Mouse (Mus musculus) left cerebral cortex, adult 8-10 months (tissue): ENCODE data around the gene Notum. TPM values are rescaled to one million over a fixed set of nuclear protein-coding genes. Genes with fewer than 3 reads are reported as not detected.
A peak's percentile ranks its signal among the peaks of the same experiment; 100 is the strongest.

Experiments
- DNase-seq, 2 experiments: peaks; one replicate each; pipeline ENCODE4 v3.0.0; 2022; ENCODE audit warnings: low spot score in 2 of 2
- total RNA-seq, 4 experiments: library from RNA; stranded (reverse); gene quantifications; 2 replicates each; pipeline ENCODE4 v1.2.4; 2022

Notum gene
- total RNA-seq, 4 experiments from 2014 or later, result 2.1 to 7.1 (median 4.0) TPM

DNA sequence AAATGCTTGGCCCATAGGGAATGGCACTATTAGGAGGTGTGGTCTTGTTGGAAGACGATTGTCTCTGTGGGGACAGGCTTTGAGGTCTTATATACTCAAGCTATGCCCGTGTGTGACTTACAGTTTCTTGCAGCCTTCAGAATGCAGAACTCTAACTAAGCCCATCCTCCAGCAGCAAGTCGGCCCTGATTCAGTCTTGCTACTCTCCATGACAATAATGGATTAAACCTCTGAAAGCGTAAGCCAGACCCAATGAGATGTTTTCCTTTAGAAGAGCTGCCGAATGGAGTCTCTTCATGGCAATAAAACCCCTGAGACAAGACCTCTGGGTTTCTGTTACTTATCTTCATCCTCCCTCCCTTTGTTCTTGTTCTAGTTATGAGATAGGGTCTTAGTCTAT, 26.2 kb downstream of the Notum start:
- DNase-seq, result no peak

- peak; percentile 77 to 93 for DNase-seq
These were observed 27.2 kb downstream of the Notum start, which contains the start of gene Mafg for GRCm38 (mm10) chr11:120633520-120634343. Gene Mafg, minus strand, starts transcription at chr11:120633600.

- DNase-seq, result peak in 1 of 2 experiments; percentile 45
These were observed 28.1 kb downstream of the Notum start for GRCm38 (mm10) chr11:120632559-120633519.

DNA sequence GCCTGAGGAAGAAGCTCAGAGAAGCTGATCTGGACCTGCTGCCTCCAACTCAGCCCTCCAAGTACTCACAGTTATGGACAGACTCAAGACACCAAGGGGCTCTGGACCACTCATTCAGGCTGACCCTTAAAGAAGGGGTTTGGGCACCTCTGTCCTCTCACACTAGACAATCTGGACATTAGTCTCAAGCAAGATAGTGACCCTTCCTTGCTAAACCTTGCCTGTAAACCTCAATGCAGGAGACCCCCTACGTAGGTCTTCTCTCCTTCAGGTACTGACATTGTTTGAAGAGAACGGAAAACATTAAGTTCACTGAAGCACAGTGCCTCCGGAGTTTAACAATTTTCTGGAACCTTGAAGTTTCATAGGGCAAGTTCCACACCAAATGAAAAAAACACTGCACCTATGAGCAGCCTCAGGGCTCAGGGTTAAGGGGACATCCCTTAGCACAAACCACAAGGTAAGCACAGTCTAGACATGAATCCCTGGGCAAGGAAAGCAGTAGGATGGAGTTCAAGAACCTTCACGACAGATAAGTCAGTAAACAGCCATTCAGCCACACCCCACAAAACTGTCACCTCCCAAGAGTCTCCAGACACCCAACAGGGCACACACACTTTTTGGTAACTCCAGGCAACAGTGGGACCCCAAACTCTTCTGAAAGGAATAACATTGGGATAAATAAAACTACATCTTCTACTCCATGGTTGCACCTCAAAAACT, 29.1 kb downstream of the Notum start:
- no peak for DNase-seq

- no peak for DNase-seq
These were observed 29.9 kb downstream of the Notum start for GRCm38 (mm10) chr11:120630881-120631725.

GRCm38 (mm10) chr11:120630401-120630871, 30.5 kb downstream of the Notum start:
- DNase-seq, result no peak

DNA sequence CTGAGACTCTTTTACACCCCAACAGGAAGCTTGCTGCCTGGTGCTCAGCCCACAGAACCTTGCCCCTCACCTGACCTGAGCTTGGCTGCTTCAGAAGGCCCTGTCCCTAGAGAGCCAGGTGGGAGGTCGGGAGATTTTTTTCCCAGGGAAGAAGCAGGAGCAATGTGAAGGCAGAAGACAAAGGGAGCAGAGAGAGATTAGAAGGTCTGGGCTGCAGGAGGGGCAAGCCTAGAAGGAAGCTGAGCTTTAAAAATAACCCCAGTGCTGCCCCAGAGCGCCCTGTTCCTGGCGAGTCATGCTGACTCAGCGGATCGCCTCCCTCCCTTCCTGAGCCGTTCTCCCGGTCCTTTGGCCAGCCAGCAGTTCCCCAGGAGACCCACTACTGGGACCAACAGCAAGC, 31.1 kb downstream of the Notum start:
- no peak for DNase-seq

DNA sequence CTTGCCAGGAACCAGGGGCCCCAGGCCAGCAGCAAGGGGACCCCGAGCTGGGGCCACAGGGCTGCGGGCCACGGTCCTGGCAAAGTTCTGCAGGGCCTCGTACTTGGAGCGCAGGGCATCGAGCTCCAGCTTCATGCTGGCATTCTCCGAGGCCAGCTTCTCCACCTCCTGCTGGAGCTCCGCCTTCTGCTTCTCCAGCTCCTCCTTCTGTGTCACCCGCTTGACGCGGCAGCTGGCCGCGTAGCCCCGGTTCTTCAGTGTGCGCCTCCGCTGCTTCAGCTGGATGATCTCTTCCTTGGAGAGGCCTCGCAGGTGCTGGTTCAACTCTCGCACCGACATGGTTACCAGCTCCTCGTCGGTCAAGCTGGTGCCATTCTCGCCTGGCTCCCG, 31.6 kb downstream of the Notum start:
- no peak for DNase-seq

GRCm38 (mm10) chr11:120628601-120629340, 32.2 kb downstream of the Notum start:
- no peak for DNase-seq

DNA sequence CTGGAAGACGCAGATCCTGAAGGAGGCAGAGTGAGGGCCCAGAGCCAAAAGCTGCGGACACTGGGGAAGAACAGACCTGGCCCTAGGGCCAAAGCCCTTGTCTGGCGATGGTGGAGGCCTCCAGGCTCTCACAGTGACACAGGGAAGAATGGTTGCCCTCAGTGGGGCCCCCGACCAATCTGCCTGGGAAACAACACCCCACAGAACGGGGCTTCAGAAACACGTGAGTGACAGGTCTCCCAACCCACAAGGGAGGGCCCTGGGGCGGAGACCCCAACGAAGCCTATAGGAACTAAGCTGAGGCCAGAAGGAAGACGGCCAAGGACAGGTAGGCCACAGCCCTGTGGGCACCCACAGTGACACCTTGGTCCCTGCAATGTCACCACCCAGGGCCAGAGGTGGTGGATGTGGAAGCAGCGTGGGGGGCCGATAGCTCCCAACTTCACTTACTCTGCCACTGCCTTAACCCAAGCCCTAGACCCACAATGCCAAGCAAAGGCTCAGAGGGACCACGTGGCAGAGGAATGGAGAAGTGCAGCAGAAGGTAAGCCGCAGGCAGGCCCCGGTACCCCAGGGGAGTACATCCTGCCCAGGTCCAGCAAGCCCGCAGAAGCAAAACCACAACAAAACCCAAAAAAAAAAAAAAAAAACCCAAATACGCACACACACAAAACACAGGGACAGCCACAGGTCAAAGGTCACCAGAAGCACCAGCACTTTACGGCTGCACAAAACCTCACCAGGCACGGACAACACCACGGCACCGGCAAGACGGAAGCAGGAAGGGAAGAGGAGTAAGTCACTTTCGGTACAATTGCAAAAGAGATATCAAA, 33.3 kb downstream of the Notum start:
- no peak for DNase-seq

DNA sequence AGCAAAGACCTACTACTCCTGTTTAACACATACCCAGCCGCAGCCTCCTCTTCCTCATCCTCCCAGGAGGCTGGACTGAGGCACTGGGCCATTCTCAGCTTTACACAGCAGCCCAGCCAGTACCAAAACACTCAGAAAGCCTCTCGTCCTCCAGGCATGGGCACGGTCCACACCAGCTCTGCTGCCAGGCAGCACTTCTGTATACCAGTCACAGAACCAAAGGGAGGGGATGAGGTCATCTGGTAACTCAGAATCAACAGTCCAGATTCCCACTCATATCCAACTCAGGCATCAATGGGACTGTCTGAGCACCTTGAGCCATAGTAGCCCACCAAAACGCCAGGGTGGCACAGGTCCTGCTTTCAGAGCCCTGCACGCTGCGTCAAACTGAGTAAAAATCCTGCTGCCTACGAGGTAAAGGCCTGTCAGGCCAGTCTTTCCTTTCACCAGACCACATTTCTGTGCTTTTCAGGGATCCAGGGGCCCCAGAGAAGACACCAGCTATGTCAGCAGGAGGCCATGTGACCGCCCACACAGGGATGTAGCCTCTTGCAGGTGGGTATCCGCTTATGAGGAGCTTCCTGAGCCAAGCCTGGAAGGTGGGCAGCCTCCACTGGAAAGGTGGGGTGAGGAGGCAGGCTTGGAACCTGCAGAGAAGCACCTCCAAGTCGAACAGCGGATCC, 34.0 kb downstream of the Notum start:
- DNase-seq, result no peak

DNA sequence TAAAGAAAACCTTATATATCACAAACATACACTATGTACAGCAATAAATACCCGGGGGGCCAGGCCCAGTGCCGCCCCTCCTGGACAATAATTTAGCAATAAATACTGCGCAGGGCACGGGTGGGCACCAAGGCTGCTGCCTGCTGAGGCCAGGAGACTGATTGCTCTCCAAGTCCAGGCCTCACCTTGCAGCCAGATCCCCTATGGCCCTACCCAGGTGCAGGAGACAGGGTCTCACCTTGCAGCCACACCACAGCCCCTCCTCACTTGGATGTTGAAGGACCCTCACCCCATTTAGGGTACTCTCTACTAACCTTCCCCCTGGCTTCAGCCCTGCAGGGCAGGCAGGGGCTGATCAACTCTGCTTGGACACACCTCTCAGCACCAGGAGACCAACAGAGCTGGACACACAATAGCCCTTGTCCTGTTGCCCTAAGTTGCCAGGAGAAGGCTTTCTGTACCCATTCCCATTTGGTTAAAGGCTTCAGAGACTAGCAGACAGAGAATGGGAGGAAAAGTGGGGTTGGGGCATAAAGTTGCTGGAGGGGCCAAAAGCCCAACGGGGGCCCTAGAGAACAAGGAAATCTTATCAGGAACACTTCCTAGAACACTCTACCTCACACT, 35.7 kb downstream of the Notum start, which contains the start of gene Sirt7:
Gene Sirt7, minus strand, starts transcription at position 89 of the 624 bp plus-strand sequence.
- no peak for DNase-seq

DNA sequence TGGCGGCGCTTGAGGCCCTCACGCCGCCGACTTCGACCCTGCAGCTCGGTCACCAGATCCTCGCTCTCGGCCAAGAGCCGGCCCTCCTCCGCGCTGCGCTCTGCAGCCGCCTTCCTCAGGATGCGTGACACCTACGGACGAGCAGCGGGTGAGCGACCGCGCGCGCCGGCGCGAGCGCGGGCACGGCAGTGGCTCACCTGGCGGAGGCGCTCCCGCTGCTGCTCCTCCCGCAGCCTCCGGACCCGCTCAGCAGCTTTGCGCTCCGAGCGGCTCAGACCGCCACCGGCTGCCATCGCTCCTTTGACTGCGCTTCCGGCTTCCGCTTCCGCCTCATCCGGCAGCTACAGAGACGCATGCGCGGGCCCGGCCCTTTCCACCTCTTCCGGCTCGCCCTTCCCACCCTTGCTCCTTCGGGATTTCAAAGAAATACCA, 36.3 kb downstream of the Notum start:
- peak; percentile 66 to 76 for DNase-seq

- DNase-seq, result no peak
These were observed 36.9 kb downstream of the Notum start for GRCm38 (mm10) chr11:120623961-120624679.

GRCm38 (mm10) chr11:120622805-120623204, 38.2 kb downstream of the Notum start:
- no peak for DNase-seq

DNA sequence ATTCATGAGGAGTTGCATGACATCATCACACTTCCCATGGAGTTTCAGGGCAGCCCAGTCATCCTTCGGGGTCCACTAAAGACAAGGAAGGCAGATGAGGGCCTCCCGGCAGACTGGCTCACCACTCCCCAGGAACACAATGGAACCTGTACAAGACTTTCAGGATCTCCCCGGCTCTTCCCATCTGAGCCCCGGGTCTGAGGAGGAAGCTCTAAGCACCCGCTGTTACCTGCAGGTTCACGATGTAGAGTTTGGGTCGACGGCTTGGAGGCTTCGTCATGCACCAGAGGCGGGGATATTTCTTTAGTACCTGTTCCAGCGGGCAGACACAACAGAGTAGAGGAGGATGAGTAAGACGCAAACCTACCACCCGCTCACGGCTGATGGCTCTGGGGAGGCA, 40.8 kb downstream of the Notum start:
- DNase-seq, result no peak
